Mouse (Mus musculus) testis, postnatal 14 days (tissue): Measurements from ENCODE around the gene Polr3h.

Experiments used
- DNase-seq: peaks from one replicate; pipeline ENCODE4 v3.0.0; 2021; ENCODE audit warnings: low spot score

Gene Polr3h

GRCm38 (mm10) chr15:81846755-81847154, 79.3 kb downstream of the Polr3h start:
- peak; percentile 55 for DNase-seq

- no peak for DNase-seq
Observed at GRCm38 (mm10) chr15:81845724-81846123, 80.3 kb downstream of the Polr3h start.

- no peak for DNase-seq
Observed at GRCm38 (mm10) chr15:81845033-81845625, 80.9 kb downstream of the Polr3h start.

GRCm38 (mm10) chr15:81842275-81842674, 83.8 kb downstream of the Polr3h start:
- no peak for DNase-seq

DNA sequence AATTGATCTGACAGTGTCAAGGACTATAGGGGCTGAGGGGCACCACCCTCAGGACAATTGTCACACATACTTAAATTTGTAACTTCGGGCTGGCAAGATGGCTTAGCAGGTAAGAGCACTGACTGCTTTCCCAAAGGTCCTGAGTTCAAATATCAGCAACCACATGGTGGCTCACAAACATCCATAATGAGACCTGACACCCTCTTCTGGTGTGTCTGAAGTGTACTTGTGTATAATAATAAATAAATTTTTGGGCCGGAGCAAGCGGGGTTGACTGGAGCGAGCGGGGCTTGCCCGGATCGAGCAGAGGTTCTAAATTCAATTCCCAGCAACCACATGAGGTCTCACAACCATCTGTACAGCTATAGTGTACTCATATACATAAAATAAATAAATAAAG, 85.7 kb downstream of the Polr3h start:
- DNase-seq: no peak

GRCm38 (mm10) chr15:81839634-81840033, 86.4 kb downstream of the Polr3h start:
- peak; percentile 84 for DNase-seq

- no peak for DNase-seq
Observed at GRCm38 (mm10) chr15:81838554-81839235, 87.3 kb downstream of the Polr3h start.
